Mouse (Mus musculus) neutrophil, adult 65 days (primary cell): ENCODE measurements around the gene Fdxacb1. TPM values are rescaled to one million over a fixed set of nuclear protein-coding genes. Genes with fewer than 3 reads are reported as not detected.

ENCODE experiments used
- total RNA-seq: library from RNA; stranded (reverse); gene quantifications from 2 replicates; pipeline ENCODE4 v1.2.4, GENCODE M21; 2023

Fdxacb1 gene
- 4.5 and 5.5 TPM in 2 replicates for total RNA-seq

GRCm38 (mm10) chr9:50768107-50769002, at the start of gene Fdxacb1:
Gene Fdxacb1, plus strand, starts transcription at chr9:50768236.

GRCm38 (mm10) chr9:50738914-50739870, 28.8 kb upstream of the Fdxacb1 start, which contains the start of gene Dixdc1:
Gene Dixdc1, minus strand, starts transcription at chr9:50739517.

GRCm38 (mm10) chr9:50746214-50746677, 21.8 kb upstream of the Fdxacb1 start, which contains the start of gene 2310030G06Rik:
Gene 2310030G06Rik, minus strand, starts transcription at chr9:50746536.

GRCm38 (mm10) chr9:50751323-50751722, 16.7 kb upstream of the Fdxacb1 start, which contains the start of gene Cryab:
Gene Cryab, plus strand, starts transcription at chr9:50751325.

GRCm38 (mm10) chr9:50752054-50752602, 15.9 kb upstream of the Fdxacb1 start, which contains the start of gene Hspb2:
Gene Hspb2, minus strand, starts transcription at chr9:50752354.

GRCm38 (mm10) chr9:50774991-50775612, 7.1 kb downstream of the Fdxacb1 start, which contains the start of the genes Alg9 and 1110032A03Rik:
Gene Alg9, plus strand, starts transcription at chr9:50775019.
Gene 1110032A03Rik, minus strand, starts transcription at chr9:50775520.

Other genes with a start within 250 kb of the Fdxacb1 start
- 31.1 and 34.3 TPM in 2 replicates for gene Pts, start 239.5 kb upstream of the Fdxacb1 start, total RNA-seq
- gene Il18, start 213.4 kb upstream of the Fdxacb1 start, total RNA-seq = 2.9 and 3.1 TPM in 2 replicates
- gene Bco2, start 213.1 kb upstream of the Fdxacb1 start, total RNA-seq = 0.48 and 0.57 TPM in 2 replicates
- not detected in 2 replicates for gene Tex12, start 206.9 kb upstream of the Fdxacb1 start, total RNA-seq
- 84.4 and 90.4 TPM in 2 replicates for gene Sdhd, start 164.4 kb upstream of the Fdxacb1 start, total RNA-seq
- gene Timm8b, start 164.3 kb upstream of the Fdxacb1 start, total RNA-seq = 47.6 and 56.5 TPM in 2 replicates
- gene Pih1d2, start 150.9 kb upstream of the Fdxacb1 start, total RNA-seq = 0.54 and 1.2 TPM in 2 replicates
- 17.8 and 23.0 TPM in 2 replicates for gene Nkapd1, start 150.8 kb upstream of the Fdxacb1 start, total RNA-seq
- gene Dlat, start 108.5 kb upstream of the Fdxacb1 start, total RNA-seq = 13.4 and 15.6 TPM in 2 replicates
- not detected in 2 replicates for gene Dixdc1, start 28.7 kb upstream of the Fdxacb1 start, total RNA-seq
- gene 2310030G06Rik, start 21.7 kb upstream of the Fdxacb1 start, total RNA-seq = not detected in 2 replicates
- 1.1 and 1.2 TPM in 2 replicates for gene Cryab, start 16.9 kb upstream of the Fdxacb1 start, total RNA-seq
- not detected in 2 replicates for gene Hspb2, start 15.9 kb upstream of the Fdxacb1 start, total RNA-seq
- gene Alg9, start 6.8 kb downstream of the Fdxacb1 start, total RNA-seq = 8.3 and 10.0 TPM in 2 replicates
- gene 1110032A03Rik, start 7.3 kb downstream of the Fdxacb1 start, total RNA-seq = 6.8 and 7.7 TPM in 2 replicates
- 20.5 and 31.3 TPM in 2 replicates for gene Ppp2r1b, start 77.1 kb downstream of the Fdxacb1 start, total RNA-seq
- 49.2 and 68.5 TPM in 2 replicates for gene Sik2, start 240.8 kb downstream of the Fdxacb1 start, total RNA-seq